Mouse (Mus musculus) ES-Bruce4 (cell line): ENCODE measurements at regions not wholly inside any gene's neighbourhood (a gene's known extent, or its start where the extent isn't known, plus 50 kb on each side); places are given as distances from the start of the nearest gene placed in this dataset.

ENCODE experiments used
- H3K27ac ChIP-seq: 2 replicates; pipeline ENCODE4 v1.5.1; 2012; ENCODE audit warnings: low read length, inconsistent platforms; ENCODE audit not compliant: insufficient read depth
- H3K27me3 ChIP-seq: 2 replicates; pipeline ENCODE4 v1.6.1; 2012; ENCODE audit warnings: mild to moderate bottlenecking, low read length, inconsistent platforms; ENCODE audit not compliant: control insufficient read depth, poor library complexity, insufficient read depth, severe bottlenecking
- H3K36me3 ChIP-seq: 2 replicates; pipeline ENCODE4 v1.6.1; 2012; ENCODE audit warnings: inconsistent platforms, mild to moderate bottlenecking, low read length, moderate library complexity; ENCODE audit not compliant: control insufficient read depth, poor library complexity, insufficient read depth, severe bottlenecking
- H3K4me1 ChIP-seq: one replicate; pipeline ENCODE4 v1.8.1; 2011; ENCODE audit warnings: low read length; ENCODE audit not compliant: control insufficient read depth, insufficient read depth
- H3K4me3 ChIP-seq: 2 replicates; pipeline ENCODE4 v1.5.1; 2011; ENCODE audit warnings: low read depth, mild to moderate bottlenecking, low read length
- H3K9ac ChIP-seq: 2 replicates; pipeline ENCODE4 v1.6.1; 2012; ENCODE audit warnings: low read depth, mild to moderate bottlenecking, inconsistent platforms; ENCODE audit not compliant: poor library complexity, severe bottlenecking
- H3K9me3 ChIP-seq: replicated peaks from 2 replicates; pipeline ENCODE4 v1.6.1; 2012; ENCODE audit warnings: mild to moderate bottlenecking, low read length, inconsistent platforms; ENCODE audit not compliant: control insufficient read depth, poor library complexity, insufficient read depth, severe bottlenecking
- CTCF ChIP-seq: IDR thresholded peaks from one replicate; pipeline ENCODE4 v1.8.1; 2011; ENCODE audit warnings: low read depth, low read length
- EP300 ChIP-seq: IDR thresholded peaks from 2 replicates; pipeline ENCODE4 v1.6.1; 2011; ENCODE audit warnings: low read depth, low read length; ENCODE audit not compliant: insufficient read depth
- POLR2A ChIP-seq: IDR thresholded peaks from one replicate; pipeline ENCODE4 v1.8.1; 2011; ENCODE audit warnings: low read length; ENCODE audit not compliant: insufficient read depth

GRCm38 (mm10) chr13:55969473-55969872 is 133.5 kb upstream of the Pitx1 start:
- TF ChIP-seq CTCF (no peak), POLR2A (no peak), EP300 (no peak)
- H3K4me3 ChIP-seq = no peak overlapping the region
- no peaks in the 10 kb centered on the region for H3K36me3 ChIP-seq
- no peak overlapping the region for H3K9ac ChIP-seq
- no peak overlapping the region for H3K27ac ChIP-seq
- no peaks in the 10 kb centered on the region for H3K4me1 ChIP-seq
- no peaks in the 10 kb centered on the region for H3K27me3 ChIP-seq
- no peaks in the 10 kb centered on the region for H3K9me3 ChIP-seq

GRCm38 (mm10) chr13:55967151-55967550 is 131.2 kb upstream of the Pitx1 start:
- TF ChIP-seq POLR2A (no peak), CTCF (no peak), EP300 (no peak)
- no peak overlapping the region for H3K9ac ChIP-seq

GRCm38 (mm10) chr13:55963005-55963620 is 127.1 kb upstream of the Pitx1 start:
- Histone ChIP-seq H3K27me3 (no peaks in the 10 kb centered on the region), H3K9ac (no peak overlapping the region), H3K4me3 (peak overlapping the region; percentile 44), H3K27ac (no peak overlapping the region), H3K9me3 (no peaks in the 10 kb centered on the region), H3K4me1 (no peaks in the 10 kb centered on the region), H3K36me3 (no peaks in the 10 kb centered on the region)
- TF ChIP-seq EP300 = no peak
- peak; percentile 92 for TF ChIP-seq CTCF

More at GRCm38 (mm10) chr13:55967151-55967550, 131.2 kb upstream of the Pitx1 start:
- H3K27ac ChIP-seq = no peak overlapping the region
- H3K36me3 ChIP-seq = no peaks in the 10 kb centered on the region
- no peaks in the 10 kb centered on the region for H3K9me3 ChIP-seq
- no peaks in the 10 kb centered on the region for H3K4me1 ChIP-seq
- H3K27me3 ChIP-seq = no peaks in the 10 kb centered on the region
- no peak overlapping the region for H3K4me3 ChIP-seq

- Histone ChIP-seq H3K4me3 (no peak overlapping the region), H3K4me1 (no peaks in the 10 kb centered on the region), H3K27me3 (no peaks in the 10 kb centered on the region), H3K27ac (no peak overlapping the region), H3K9me3 (no peaks in the 10 kb centered on the region), H3K36me3 (no peaks in the 10 kb centered on the region), H3K9ac (no peak overlapping the region)
- TF ChIP-seq CTCF = no peak
- no peak for TF ChIP-seq POLR2A
- TF ChIP-seq EP300 = no peak
These were observed 126.4 kb upstream of the Pitx1 start for GRCm38 (mm10) chr13:55962254-55962866.

GRCm38 (mm10) chr13:55954346-55954745 is 118.4 kb upstream of the Pitx1 start:
- no peak for TF ChIP-seq EP300
- no peak for TF ChIP-seq POLR2A
- TF ChIP-seq CTCF = no peak
- H3K27me3 ChIP-seq = no peaks in the 10 kb centered on the region

GRCm38 (mm10) chr13:55953426-55953825 is 117.4 kb upstream of the Pitx1 start:
- Histone ChIP-seq H3K27me3 (no peaks in the 10 kb centered on the region), H3K4me1 (no peaks in the 10 kb centered on the region), H3K27ac (no peak overlapping the region), H3K4me3 (no peak overlapping the region), H3K9ac (no peak overlapping the region), H3K36me3 (no peaks in the 10 kb centered on the region), H3K9me3 (no peaks in the 10 kb centered on the region)
- TF ChIP-seq CTCF = no peak
- TF ChIP-seq EP300 = no peak
- no peak for TF ChIP-seq POLR2A

More at GRCm38 (mm10) chr13:55954346-55954745, 118.4 kb upstream of the Pitx1 start:
- Histone ChIP-seq H3K9ac (no peak overlapping the region), H3K36me3 (no peaks in the 10 kb centered on the region), H3K27ac (no peak overlapping the region), H3K4me3 (no peak overlapping the region), H3K9me3 (no peaks in the 10 kb centered on the region), H3K4me1 (no peaks in the 10 kb centered on the region)
